Mouse (Mus musculus) spleen, postnatal 14 days (tissue): Measurements from ENCODE around the gene Klf2.

Experiments used
- DNase-seq, 2 experiments: peaks; one replicate each; pipeline ENCODE4 v3.0.0; 2021 to 2022; ENCODE audit warnings: low spot score in 2 of 2

Klf2 gene

DNA sequence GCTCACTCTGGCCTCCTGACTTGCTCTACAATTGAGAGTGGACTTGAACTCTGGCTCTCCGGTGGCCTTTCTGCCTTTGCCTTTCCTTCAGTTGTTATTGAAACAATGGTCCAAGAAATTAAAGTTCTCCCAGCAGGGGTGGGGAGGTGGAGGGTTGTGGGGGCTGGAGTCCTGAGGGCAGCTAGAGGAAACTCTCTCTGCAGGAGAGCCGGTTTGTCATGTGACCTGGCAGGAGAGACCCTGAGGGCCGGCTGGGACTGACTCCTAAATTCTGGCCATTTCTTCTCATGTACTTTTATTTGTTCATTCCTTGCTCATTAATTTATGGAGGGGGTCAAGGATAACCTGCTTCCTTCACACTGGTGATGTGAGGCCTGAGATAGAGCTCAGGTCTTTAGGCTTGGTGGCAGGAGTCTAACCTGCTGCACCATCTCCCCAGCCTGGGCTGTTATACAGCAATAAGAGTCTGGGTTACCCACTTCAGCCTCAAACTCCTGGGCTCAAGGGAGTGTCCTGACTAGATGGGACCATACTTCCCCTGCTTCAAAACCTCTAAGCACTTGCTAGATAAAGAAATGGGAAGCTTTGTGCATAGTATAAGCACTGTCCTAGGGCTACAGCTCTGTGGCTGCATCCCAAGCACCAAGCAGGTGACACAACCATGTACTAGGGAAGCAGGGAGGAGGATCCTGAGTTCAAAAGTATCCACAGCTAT is 14.8 kb downstream of the Klf2 start:
- DNase-seq: no peak

DNA sequence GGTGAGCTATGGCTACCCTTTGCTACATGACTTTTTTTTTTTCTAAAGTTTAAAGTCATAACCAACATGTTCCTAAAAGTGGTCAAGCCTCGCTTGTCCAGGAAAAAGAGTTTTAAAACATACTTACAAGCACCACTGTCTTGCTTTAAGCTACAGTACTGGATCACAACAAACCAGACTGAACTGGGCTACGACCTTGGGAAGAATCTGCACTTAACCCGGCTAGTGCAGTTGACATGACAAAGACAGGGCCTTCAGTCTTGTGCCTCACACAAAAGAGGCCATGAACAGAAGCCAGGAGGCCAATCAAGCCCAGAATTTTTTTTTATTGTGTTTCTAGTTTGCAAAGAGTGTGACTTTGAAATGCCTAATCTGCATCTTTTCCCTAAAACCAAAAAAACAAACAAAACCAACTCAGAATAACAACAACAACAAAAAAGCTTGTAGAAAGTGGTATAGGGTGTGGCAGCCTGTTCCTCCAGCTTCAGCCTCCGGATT is 15.4 kb downstream of the Klf2 start:
- DNase-seq: no peak

DNA sequence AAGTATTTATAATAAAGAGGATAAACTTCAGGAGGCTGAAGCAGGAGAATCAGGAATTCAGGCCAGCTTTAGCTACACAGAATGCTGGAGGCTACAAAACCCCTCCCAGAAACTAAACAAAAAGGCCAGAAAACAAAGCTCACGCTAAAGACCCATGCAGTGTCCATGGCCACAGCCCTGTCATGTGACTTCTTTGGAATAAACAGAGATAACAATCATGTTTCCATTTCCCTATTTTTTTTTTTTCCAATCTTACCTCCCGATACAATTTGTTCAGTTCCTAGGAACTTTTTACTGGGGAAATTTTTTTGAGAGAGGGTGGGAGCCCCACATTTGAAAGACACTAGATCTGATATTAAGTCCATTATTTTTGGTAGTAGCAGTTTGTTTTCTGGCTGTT is 17.4 kb downstream of the Klf2 start:
- DNase-seq: no peak

DNA sequence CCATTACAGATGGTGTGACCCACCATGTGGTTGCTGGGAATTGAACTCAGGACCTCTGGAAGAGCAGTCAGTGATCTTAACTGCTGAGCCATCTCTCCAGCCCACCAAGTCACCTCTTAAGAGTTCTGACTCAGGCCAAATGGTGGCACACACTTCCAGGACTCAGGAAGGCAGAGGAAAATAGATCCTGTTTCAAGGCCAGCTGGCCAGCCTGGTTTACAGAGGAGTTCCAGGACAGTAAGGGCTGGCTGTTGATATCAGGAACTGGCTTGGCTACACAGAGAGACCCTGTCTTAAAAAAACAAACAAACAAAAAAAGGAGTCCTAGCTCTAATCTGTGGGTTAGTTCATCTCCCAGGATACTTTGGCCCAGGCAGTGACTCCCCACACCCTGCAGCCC is 18.2 kb downstream of the Klf2 start:
- DNase-seq: no peak

DNA sequence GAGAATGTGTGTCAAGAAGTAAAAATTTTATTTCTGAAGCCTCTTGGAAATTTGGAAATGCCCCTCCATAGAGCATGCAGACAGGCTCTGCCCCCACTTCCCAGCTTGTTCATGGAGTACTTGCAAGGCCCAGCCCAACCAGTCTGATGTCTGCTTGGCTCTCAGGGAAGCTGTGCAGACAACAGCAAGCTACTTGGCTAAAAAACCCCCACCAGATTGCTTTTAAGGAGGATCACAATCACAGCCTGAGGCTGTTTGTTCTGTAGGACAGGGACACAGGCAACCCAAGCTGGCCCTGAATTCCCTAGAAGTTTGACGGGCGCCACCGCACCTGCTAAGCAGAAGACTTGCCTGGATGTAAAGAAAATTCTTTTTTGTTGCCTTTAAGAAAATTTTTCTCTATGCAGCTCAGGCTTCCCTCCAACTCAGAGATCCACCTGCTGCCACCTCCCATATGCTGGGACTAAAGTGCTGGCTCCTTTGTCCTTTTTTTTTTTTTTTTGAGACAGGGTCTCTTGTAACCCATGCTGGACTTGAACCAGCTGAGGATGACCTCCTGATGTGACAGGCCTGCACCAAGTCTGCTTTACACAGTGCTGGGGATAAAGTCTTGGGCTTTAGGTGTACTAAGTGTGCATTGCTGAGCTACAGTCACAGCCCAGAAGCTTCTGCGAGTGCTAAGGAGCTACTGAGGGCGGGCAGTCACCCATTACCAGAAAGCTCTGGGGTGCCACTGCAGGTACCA is 23.9 kb downstream of the Klf2 start:
- DNase-seq: no peak

DNA sequence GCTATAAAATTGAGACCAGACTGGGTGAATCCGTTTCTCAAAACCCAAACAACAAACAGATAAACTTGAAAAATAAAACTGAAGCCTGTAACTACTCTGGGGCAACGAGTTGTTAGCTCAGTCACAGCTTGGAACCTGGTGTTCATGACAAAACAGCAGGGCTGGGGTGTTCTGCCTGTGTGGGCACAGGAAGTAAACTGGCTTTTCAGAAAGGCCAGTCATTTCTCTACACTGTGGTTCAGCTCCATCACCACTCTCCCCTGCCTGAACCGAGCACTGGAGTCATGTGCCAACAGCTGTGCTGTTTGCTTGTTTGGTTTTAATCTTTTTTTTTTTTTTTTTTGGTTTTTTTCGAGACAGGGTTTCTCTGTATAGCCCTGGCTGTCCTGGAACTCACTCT is 24.9 kb downstream of the Klf2 start:
- DNase-seq: no peak

DNA sequence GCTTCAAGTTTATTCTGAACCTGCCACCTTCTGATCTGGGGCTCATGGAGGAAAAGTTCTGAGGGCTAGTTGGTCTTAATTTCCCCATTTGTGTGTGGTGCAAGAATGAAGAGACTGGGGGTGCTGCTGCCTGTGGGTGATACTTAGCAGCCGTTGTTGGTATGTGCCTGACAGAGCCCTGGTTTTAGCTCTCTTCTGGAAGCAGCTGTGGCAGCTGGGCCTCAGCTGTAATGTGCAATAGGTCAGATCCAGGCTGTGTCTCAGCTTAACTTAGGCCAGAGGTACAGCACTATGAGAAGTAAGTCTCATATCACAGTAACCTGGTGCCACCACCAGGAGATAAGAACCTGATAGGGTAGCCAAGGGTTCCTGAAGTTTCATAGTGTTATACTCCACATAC is 28.7 kb downstream of the Klf2 start:
- no peak for DNase-seq

DNA sequence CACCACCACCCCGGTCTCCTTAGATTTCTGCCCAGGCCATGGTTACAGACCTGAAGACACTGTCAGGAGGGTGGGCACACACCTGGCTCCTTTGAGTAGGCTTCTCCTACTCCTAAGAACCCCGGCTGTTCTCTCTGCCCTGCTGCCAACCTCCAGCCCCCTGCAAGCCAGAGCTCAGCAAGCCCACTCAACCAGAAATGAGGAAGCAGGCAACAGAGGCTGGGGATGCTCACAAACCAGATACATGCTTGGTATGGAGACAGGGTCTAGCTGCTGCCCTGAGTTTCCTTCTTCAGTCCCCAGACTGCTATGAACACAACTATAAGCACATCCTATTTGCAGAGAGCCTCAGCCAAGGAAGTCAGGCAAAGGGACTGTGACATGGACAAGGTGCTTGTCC is 29.3 kb downstream of the Klf2 start:
- no peak for DNase-seq

DNA sequence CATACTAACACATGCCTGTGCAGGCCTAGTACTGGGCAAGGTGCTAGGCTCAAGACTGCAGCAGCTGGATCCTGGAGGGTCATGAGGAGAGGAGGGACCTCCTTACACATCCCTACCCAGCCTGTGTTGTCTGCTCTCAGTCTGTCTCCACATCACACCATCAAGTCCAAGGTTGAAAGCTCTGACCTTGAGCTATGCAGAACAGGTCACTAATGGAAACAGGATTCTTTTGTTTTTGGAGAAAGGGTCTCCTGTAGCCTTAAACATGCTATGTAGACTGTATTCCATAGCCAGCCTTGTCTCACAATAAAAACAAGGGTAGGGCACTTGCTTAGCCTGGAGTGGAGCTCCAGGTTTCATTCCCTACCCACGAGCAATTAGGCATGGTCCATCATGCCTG is 30.1 kb downstream of the Klf2 start:
- DNase-seq: no peak

DNA sequence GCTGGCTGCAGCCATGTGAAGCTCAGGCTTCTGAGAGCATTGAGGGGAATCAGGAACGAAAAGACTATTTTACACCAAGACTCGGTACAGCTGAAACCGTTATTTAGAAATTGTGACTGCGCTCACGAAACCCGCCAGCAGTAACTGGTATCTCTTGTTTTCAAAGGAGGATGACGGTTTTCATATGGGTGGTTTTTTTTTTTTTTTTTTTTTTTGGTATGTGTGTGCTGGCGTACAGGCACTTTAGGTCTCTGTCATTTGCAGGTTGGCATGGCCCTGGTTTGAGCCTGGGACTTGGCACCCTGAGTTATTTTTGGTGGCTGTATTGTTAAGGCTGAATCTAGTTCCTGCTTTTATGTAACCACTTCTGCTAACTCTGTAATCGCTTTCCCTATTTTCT is 31.0 kb downstream of the Klf2 start:
- DNase-seq: no peak

DNA sequence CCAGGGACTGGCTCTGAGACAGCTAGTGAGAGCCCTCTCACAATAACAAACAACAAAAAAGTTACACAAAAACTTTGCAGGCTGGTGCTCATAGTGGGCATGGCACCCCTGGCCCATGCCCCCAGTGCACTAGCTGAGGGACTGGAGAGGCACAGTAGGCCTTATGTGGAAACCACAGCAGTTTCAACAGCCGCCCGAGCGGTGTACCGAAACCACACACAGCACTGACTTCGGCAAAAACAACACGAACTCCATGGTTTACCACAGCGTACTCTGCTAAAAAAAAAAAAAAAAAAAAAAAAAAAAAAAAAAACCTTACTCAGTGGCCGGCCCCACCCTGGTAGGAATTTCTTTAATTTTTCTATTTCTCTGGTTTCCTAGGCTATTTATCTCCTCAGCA is 31.9 kb downstream of the Klf2 start:
- DNase-seq: peak; percentile 54 to 60

DNA sequence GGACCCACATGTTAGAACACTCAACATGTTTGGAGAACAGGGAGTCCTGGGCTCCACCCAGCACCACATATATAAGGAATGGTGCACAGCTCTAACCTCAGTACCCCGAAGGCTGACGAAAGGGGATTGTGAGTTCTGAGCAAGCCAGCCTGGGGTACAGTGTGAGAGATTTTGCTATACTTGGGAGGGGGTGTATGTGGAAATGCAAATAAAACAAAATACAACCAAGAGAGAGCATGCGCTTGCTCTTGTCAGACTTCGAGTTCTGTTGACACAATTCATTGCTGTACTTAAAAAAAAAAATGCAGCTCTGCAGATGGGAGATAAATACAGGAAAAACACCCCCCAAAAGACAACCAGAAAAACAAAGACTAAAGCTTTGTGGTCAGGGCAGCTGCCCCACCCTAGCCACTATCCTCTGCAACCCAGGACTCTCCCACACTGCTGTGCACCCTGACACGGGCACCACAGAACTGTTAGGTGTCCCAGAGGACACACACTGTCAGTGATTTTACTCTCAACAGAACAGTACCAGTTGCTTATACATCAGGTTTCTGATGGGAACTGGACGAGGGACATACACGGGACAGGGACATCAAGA is 32.7 kb downstream of the Klf2 start:
- DNase-seq: no peak

DNA sequence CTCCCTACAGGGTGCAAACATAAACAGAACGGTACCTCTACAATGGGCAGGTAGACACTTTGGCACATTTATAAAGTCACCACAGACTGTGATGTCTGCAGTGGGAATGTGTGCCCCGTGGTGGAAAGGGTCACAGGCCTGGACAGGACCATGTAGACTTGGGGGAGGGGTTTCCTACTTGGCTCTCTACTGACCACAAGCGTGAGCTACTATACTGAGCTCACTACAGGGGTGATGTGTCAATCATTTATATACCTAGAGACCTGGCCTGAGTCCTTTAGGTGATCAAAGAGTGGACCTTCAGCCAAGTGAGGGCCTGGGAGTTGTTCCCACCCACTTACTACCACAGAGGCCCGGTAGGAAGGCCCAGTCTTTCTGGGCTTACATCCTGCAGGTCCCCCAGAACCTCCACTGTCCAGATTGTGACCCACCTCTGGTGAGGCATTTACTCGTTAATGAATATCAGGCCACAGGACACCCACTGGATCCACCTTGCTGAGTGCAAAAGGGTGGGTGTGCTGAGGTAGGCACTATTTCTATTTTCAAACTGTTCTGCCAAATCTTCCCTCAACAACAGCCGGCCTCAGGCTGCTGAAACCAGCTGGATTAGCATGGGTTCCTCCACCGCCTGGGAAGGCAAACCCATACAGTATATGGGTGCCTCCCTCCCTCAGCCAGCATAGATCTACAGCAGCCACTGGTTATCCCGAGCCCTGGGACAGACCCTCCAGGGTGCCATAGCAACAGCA is 34.3 kb downstream of the Klf2 start:
- no peak for DNase-seq

DNA sequence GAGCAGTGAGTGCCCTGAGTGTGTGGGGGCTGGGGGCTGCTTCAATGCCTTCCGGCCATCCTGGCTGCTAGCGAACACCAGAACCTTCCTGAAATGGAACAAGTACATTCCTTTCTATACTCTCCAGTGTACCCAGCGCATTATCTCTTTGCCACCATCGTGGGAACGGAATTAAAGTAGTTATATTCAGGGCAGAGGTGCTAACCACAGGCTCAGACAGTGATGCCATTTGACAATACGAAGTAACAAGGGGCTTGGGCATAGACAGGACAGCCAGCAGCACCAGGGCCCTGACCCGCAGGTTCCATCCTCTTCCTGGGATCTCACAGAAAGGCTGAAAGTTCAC is 34.8 kb downstream of the Klf2 start:
- no peak for DNase-seq

DNA sequence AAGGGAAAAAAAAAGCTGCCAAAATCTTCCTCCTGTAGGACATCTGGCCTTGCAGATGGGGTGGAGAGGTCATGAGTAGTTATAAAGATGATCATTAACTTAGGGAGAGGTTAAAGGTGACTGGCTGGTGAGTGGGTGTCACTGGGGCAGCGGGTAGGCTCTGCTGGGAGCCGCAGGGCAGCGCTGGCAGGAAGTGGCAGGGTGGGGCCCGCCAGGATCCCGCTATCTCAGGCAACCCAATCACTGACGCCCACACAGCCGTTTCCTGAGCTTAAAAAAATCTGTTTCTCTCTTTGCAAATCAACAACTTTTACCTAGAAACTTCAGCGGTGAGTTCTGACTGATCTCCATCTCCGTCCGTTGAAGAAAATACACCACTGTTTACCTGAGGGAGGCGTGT is 35.4 kb downstream of the Klf2 start:
- peak; percentile 56 to 63 for DNase-seq

DNA sequence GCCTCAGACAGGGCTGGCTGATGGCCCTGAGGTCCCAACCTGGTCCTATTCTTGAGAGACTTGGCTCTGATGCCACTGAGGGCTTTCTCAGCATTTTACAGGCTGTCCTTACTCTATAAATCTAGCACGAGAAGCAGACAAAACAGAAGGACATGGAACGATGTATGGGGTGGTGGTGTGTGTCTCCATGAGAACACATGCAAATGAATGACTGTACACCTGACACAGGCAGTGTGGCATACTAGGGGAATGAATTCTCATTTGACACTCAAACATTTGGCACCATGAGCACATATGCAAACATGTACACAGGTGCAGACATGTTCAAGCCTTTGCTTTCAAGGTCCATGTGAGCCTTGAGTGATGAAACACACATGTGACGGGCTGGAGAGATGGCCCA is 37.8 kb downstream of the Klf2 start:
- DNase-seq: no peak

DNA sequence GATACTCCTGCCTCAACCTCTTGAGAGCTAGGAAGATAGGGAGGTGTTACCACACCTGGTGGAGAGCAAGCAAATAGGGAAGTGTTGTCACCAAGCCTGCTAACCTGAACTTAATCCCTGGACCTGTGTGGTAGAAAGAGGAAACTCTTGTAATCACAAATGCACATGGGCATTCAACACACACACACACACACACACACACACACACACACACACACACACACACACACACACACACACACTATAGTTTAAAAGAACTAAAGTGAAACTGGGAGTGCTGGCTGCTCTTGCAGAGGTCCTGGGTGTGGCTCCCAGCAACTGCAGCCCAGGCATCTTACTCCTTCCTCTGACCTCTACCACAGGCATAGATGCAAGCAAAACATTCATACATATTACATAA is 41.3 kb downstream of the Klf2 start:
- DNase-seq: no peak

DNA sequence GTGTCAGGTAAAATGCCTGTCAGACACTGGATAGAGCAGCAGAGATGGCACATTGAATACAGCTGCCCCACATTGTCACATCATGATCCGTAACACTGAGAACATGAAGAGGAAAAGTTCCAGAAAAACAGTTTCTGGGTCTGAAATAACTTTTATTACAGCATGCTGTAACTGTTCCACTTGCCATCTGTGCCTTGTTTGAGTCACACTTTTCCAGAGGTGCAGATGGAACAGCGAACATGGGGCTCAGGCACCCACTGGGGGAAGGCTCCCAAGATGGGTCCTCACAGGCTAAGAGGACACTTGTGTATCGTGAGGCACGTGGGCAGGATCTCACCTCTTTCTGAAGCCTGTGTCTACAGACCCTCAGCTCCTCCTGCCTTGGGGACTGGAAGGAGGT is 43.9 kb downstream of the Klf2 start:
- no peak for DNase-seq

DNA sequence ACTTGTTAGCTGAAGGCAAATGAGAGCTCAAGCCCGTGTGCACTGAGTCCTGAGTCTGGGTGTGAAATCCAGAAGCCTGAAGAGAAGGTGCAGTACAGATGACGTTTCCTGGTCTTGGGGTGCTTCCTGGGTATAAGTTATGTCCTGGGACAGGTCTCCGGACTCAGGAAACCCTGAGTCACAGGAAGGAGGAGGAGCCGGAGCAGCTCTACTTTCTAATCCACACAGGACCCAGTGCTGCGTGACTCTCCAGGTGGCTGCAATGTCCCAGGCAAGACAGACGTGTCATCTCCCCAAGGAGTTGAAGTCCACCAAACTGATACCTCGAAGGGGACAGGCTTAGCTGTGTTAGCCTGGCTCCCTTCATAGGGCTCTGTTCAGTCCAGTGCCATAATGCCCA is 44.6 kb downstream of the Klf2 start:
- no peak for DNase-seq

DNA sequence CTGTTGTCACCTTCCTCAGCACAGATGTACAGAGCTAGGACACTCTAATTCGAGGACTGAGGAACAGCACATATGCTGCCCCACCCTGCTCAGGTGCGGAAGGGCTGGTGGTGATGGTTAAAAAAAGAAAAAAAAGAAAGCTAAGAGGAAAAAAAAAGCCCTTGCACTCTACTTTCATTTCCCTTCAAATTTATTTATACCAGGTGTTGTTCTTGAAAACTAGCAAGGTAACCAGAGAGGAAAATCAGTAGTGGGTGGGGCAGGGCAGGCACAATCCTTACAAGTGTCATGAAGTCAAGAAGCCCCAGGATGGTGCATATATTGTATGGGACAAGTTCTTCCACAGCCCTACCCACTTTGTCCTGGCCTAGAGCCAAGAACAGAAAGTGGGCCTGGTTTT is 46.2 kb downstream of the Klf2 start:
- no peak for DNase-seq

DNA sequence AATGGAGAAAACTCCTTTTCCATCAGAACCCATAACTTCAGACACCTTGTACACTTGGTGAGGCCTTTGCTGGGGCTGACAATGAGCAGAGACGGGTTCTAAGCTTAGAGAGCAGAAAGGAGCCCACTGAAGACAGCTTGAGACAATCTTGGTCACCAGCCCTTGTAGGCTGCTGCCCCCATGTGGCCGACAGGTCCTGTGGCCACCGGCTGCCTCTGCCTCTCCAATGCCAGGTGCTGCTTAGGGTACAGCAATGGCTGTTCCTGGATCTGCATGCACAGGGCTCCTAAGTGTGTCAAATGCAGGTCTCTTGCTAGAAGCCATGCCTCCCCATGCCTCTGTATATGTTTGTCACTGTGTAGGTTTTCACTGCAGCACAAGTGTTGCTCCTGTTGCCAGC is 47.0 kb downstream of the Klf2 start:
- DNase-seq: peak; percentile 68 to 81

DNA sequence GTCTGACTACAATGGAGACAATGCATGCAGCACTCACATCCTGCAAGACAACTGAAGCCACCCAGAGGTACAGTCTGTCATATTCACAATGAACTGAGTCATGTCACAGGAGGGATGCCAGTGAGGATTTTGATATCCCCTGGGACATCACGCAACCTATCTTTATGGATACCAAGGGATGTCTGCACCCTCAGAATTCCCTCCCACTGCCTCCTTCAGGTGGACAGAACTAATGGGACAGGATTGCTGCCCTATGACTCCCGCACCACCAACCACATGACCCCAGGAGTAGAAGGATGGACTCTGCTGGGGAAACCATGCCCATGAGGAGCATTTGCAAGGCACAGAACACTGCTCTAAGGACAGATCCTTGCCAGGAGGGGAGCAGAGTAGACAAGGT is 47.6 kb downstream of the Klf2 start:
- no peak for DNase-seq
